Mouse (Mus musculus) midbrain, embryonic 12.5 days (tissue): ENCODE results near the gene Ptpn9. TPM values are rescaled to one million over a fixed set of nuclear protein-coding genes. Genes with fewer than 3 reads are reported as not detected.
A peak's percentile ranks its signal among the peaks of the same experiment; 100 is the strongest.

Experiments used
- ATAC-seq: fragments of 200-750 bp; cut with Nextera tagmentation; 2 replicates; pipeline ENCODE4 v1.8.0; 2017; ENCODE audit warnings: low read depth, moderate TSS enrichment, moderate library complexity; ENCODE audit not compliant: low FRiP score
- H3K27ac ChIP-seq: fragments of 300-500 bp; sonication (generic); replicated peaks from 2 replicates; pipeline ENCODE4 v1.5.1; 2016; ENCODE audit warnings: mild to moderate bottlenecking
- H3K27me3 ChIP-seq: fragments of 300-500 bp; sonication (generic); 2 replicates; pipeline ENCODE4 v1.6.1; 2016; ENCODE audit warnings: mild to moderate bottlenecking
- H3K36me3 ChIP-seq: fragments of 300-500 bp; sonication (generic); 2 replicates; pipeline ENCODE4 v1.6.1; 2016
- H3K4me1 ChIP-seq: fragments of 300-500 bp; sonication (generic); 2 replicates; pipeline ENCODE4 v1.6.1; 2016
- H3K4me2 ChIP-seq: fragments of 300-500 bp; sonication (generic); replicated peaks from 2 replicates; pipeline ENCODE4 v1.6.1; 2016; ENCODE audit warnings: mild to moderate bottlenecking, moderate library complexity
- H3K4me3 ChIP-seq: fragments of 300-500 bp; sonication (generic); 2 replicates; pipeline ENCODE4 v1.5.1; 2016; ENCODE audit warnings: mild to moderate bottlenecking
- H3K9ac ChIP-seq: fragments of 300-500 bp; sonication (generic); replicated peaks from 2 replicates; pipeline ENCODE4 v1.6.1; 2016; ENCODE audit warnings: mild to moderate bottlenecking, moderate library complexity
- H3K9me3 ChIP-seq: fragments of 300-500 bp; sonication (generic); 2 replicates; pipeline ENCODE4 v1.6.1; 2016; ENCODE audit warnings: mild to moderate bottlenecking
- WGBS: fragments of 180-500 bp; shearing (Covaris S2); methylation state at CpG from one replicate; pipeline ENCODE4 v1.1.7; 2016; 5-methylcytosine and 5-hydroxymethylcytosine counted together
- polyA plus RNA-seq: library from polyadenylated mRNA; unstranded; fragments of >200 nt; fragmentation: Nextera tagmentation; extraction: Ambion mirVana; gene quantifications from 2 replicates; pipeline ENCODE4 v1.2.1, GENCODE M21; 2016

Gene Ptpn9
- polyA plus RNA-seq, 1 experiment from 2014 or later, result 31.0 TPM

GRCm38 (mm10) chr9:57031756-57032155 lies 37.0 kb downstream of the Ptpn9 start:
- WGBS, result 100% methylated on average over 1 of the region's 1 CpGs
- Histone ChIP-seq H3K27me3 (no peaks in the 10 kb centered on the region), H3K4me1 (no peaks in the 10 kb centered on the region), H3K9ac (no peak overlapping the region), H3K36me3 (peaks cover 66% of the 10 kb centered on the region), H3K9me3 (no peaks in the 10 kb centered on the region), H3K27ac (no peak overlapping the region), H3K4me3 (no peak overlapping the region), H3K4me2 (no peak overlapping the region)
- ATAC-seq, result no peak

GRCm38 (mm10) chr9:57056237-57056636 lies 61.5 kb downstream of the Ptpn9 start:
- no peaks in the 10 kb centered on the region for H3K27me3 ChIP-seq
- no peaks in the 10 kb centered on the region for H3K4me1 ChIP-seq
- H3K36me3 ChIP-seq, result peaks cover 48% of the 10 kb centered on the region
- H3K9ac ChIP-seq, result no peak overlapping the region
- H3K4me3 ChIP-seq, result no peak overlapping the region
- WGBS, result 96% methylated on average over 1 of the region's 1 CpGs
- ATAC-seq, result no peak
- H3K4me2 ChIP-seq, result no peak overlapping the region
- no peaks in the 10 kb centered on the region for H3K9me3 ChIP-seq
- no peak overlapping the region for H3K27ac ChIP-seq

- 97% methylated on average over 2 of the region's 2 CpGs for WGBS
- H3K36me3 ChIP-seq, result peaks cover 28% of the 10 kb centered on the region
- no peaks in the 10 kb centered on the region for H3K9me3 ChIP-seq
- no peak overlapping the region for H3K9ac ChIP-seq
- no peak for ATAC-seq
- no peaks in the 10 kb centered on the region for H3K4me1 ChIP-seq
- H3K4me3 ChIP-seq, result no peak overlapping the region
- no peaks in the 10 kb centered on the region for H3K27me3 ChIP-seq
- H3K4me2 ChIP-seq, result no peak overlapping the region
- H3K27ac ChIP-seq, result no peak overlapping the region
These were observed 69.4 kb downstream of the Ptpn9 start for GRCm38 (mm10) chr9:57064164-57064563.

GRCm38 (mm10) chr9:57068266-57068665 lies 73.5 kb downstream of the Ptpn9 start:
- H3K36me3 ChIP-seq, result no peaks in the 10 kb centered on the region
- H3K4me1 ChIP-seq, result peaks cover 10% of the 10 kb centered on the region
- 71% methylated on average over 3 of the region's 3 CpGs for WGBS
- no peaks in the 10 kb centered on the region for H3K9me3 ChIP-seq
- no peak overlapping the region for H3K4me2 ChIP-seq
- no peak overlapping the region for H3K9ac ChIP-seq
- H3K4me3 ChIP-seq, result no peak overlapping the region
- H3K27me3 ChIP-seq, result no peaks in the 10 kb centered on the region
- ATAC-seq, result no peak
- H3K27ac ChIP-seq, result no peak overlapping the region

GRCm38 (mm10) chr9:57070262-57070661 lies 75.5 kb downstream of the Ptpn9 start:
- no peak overlapping the region for H3K4me2 ChIP-seq
- no peak overlapping the region for H3K9ac ChIP-seq
- no peaks in the 10 kb centered on the region for H3K9me3 ChIP-seq
- 58% methylated on average over 1 of the region's 1 CpGs for WGBS
- H3K4me3 ChIP-seq, result no peak overlapping the region
- no peak for ATAC-seq
- no peak overlapping the region for H3K27ac ChIP-seq
- no peaks in the 10 kb centered on the region for H3K36me3 ChIP-seq
- H3K4me1 ChIP-seq, result peaks cover 24% of the 10 kb centered on the region
- H3K27me3 ChIP-seq, result no peaks in the 10 kb centered on the region

- Histone ChIP-seq H3K36me3 (no peaks in the 10 kb centered on the region), H3K27ac (0 out of 2 replicates have a peak overlapping the region, but pooled peaks have one; percentile 15), H3K4me2 (peak overlapping the region; percentile 93), H3K9me3 (no peaks in the 10 kb centered on the region), H3K4me1 (peaks cover 25% of the 10 kb centered on the region), H3K9ac (peak overlapping the region; percentile 82), H3K4me3 (peak overlapping the region; percentile 85), H3K27me3 (no peaks in the 10 kb centered on the region)
- 35% methylated on average over 5 of the region's 5 CpGs for WGBS
- no peak for ATAC-seq
These were observed 76.2 kb downstream of the Ptpn9 start for GRCm38 (mm10) chr9:57070800-57071545.

GRCm38 (mm10) chr9:57071801-57072351 lies 77.2 kb downstream of the Ptpn9 start, which contains the start of gene Sin3a:
Gene Sin3a (plus strand): TSS chr9:57072040.
- under 1% methylated on average over 34 of the region's 34 CpGs for WGBS
- Histone ChIP-seq H3K36me3 (no peaks in the 10 kb centered on the region), H3K27ac (peak within 1 kb of the TSS; percentile 99), H3K27me3 (no peaks in the 10 kb centered on the region), H3K4me3 (peak within 1 kb of the TSS; percentile 85), H3K9me3 (no peaks in the 10 kb centered on the region), H3K9ac (peak within 1 kb of the TSS; percentile 82), H3K4me2 (peak within 1 kb of the TSS; percentile 93), H3K4me1 (peaks cover 25% of the 10 kb centered on the region)
- no peak for ATAC-seq

- H3K9me3 ChIP-seq, result no peaks in the 10 kb centered on the region
- WGBS, result 0% methylated on average over 40 of the region's 40 CpGs
- H3K4me3 ChIP-seq, result peak overlapping the region; percentile 85
- peak overlapping the region; percentile 93 for H3K4me2 ChIP-seq
- H3K4me1 ChIP-seq, result peaks cover 29% of the 10 kb centered on the region
- peak overlapping the region; percentile 99 for H3K27ac ChIP-seq
- no peak for ATAC-seq
- peak overlapping the region; percentile 82 for H3K9ac ChIP-seq
- no peaks in the 10 kb centered on the region for H3K27me3 ChIP-seq
- H3K36me3 ChIP-seq, result no peaks in the 10 kb centered on the region
These were observed 77.8 kb downstream of the Ptpn9 start for GRCm38 (mm10) chr9:57072526-57072988.

- H3K27me3 ChIP-seq, result no peaks in the 10 kb centered on the region
- H3K36me3 ChIP-seq, result no peaks in the 10 kb centered on the region
- peak; percentile 67 for ATAC-seq
- peak overlapping the region; percentile 82 for H3K9ac ChIP-seq
- H3K4me3 ChIP-seq, result peak overlapping the region; percentile 85
- peak overlapping the region; percentile 93 for H3K4me2 ChIP-seq
- peaks cover 34% of the 10 kb centered on the region for H3K4me1 ChIP-seq
- H3K9me3 ChIP-seq, result no peaks in the 10 kb centered on the region
- under 1% methylated on average over 53 of the region's 54 CpGs for whole genome bisulfite sequencing
- peak overlapping the region; percentile 99 for H3K27ac ChIP-seq
These were observed 78.5 kb downstream of the Ptpn9 start for GRCm38 (mm10) chr9:57072989-57073789.

- peak overlapping the region; percentile 73 for H3K9ac ChIP-seq
- peak overlapping the region; percentile 85 for H3K4me3 ChIP-seq
- 0% methylated on average over 15 of the region's 15 CpGs for WGBS
- ATAC-seq, result no peak
- H3K27ac ChIP-seq, result peak overlapping the region; percentile 91
- no peaks in the 10 kb centered on the region for H3K27me3 ChIP-seq
- peak overlapping the region; percentile 93 for H3K4me2 ChIP-seq
- H3K4me1 ChIP-seq, result peaks cover 36% of the 10 kb centered on the region
- H3K36me3 ChIP-seq, result no peaks in the 10 kb centered on the region
- no peaks in the 10 kb centered on the region for H3K9me3 ChIP-seq
These were observed 79.0 kb downstream of the Ptpn9 start for GRCm38 (mm10) chr9:57073790-57074094.

GRCm38 (mm10) chr9:57074171-57074821 lies 79.6 kb downstream of the Ptpn9 start:
- 5% methylated on average over 21 of the region's 21 CpGs for WGBS
- H3K4me2 ChIP-seq, result peak overlapping the region; percentile 93
- H3K4me3 ChIP-seq, result peak overlapping the region; percentile 85
- peaks cover 36% of the 10 kb centered on the region for H3K4me1 ChIP-seq
- ATAC-seq, result no peak
- H3K27ac ChIP-seq, result peak overlapping the region; percentile 91
- H3K9me3 ChIP-seq, result no peaks in the 10 kb centered on the region
- peak overlapping the region; percentile 73 for H3K9ac ChIP-seq
- H3K27me3 ChIP-seq, result no peaks in the 10 kb centered on the region
- H3K36me3 ChIP-seq, result no peaks in the 10 kb centered on the region
